In genomic region chr7:142461446-142461845, GRCm38 (mm10) we compare ENCODE assay signal across 10 mouse cellular contexts. TPM values are rescaled to one million over a fixed set of nuclear protein-coding genes. Genes with fewer than 3 reads are reported as not detected.
DNase-seq lines count a peak whose midpoint lies in the region; ATAC-seq lines count a peak whose summit lies in the region.
"Had no signal": no experiment of that assay in that cellular context is flagged by ENCODE, and none has a peak within 500 bp of the region (broad histone marks: within the 10 kb centered on the region; RNA-seq: fewer than 3 reads in every experiment).

No protein-coding gene starts in this region.

- no peaks in the 10 kb centered on the region for H3K36me3 ChIP-seq in forebrain, embryonic 11.5 days (ENCODE audit: control insufficient read depth, insufficient read depth, low read length)
- H3K36me3 ChIP-seq in forebrain, embryonic 15.5 days, result no peaks in the 10 kb centered on the region

- ATAC-seq in forebrain, embryonic 11.5 days (replicated peaks; ENCODE audit: low FRiP score), result no peak
- no peak for ATAC-seq in forebrain, embryonic 15.5 days (replicated peaks)
- peak; percentile 60 for ATAC-seq in megakaryocyte, adult 5-6 weeks (ENCODE audit: poor library complexity, severe bottlenecking)
- ATAC-seq: forebrain, embryonic 13.5 days had no signal

- H3K27me3 ChIP-seq in forebrain, embryonic 11.5 days (ENCODE audit: control insufficient read depth, insufficient read depth, low read length), result no peaks in the 10 kb centered on the region
- no peaks in the 10 kb centered on the region for H3K27me3 ChIP-seq in forebrain, embryonic 15.5 days
- H3K27me3 ChIP-seq: forebrain, embryonic 13.5 days had no signal

- no peaks in the 10 kb centered on the region; the same call in 1 of the 2 replicates for H3K4me1 ChIP-seq in forebrain, embryonic 11.5 days (replicated peaks; ENCODE audit: control insufficient read depth, insufficient read depth, low read length)
- peaks cover 16% of the 10 kb centered on the region for H3K4me1 ChIP-seq in forebrain, embryonic 15.5 days

- 91% methylated on average over 2 of the region's 2 CpGs for WGBS in forebrain, embryonic 11.5 days
- WGBS in forebrain, embryonic 15.5 days, result 89% methylated on average over 2 of the region's 2 CpGs

- no peak overlapping the region for H3K9ac ChIP-seq in forebrain, embryonic 11.5 days (ENCODE audit: low read length)
- no peak overlapping the region for H3K9ac ChIP-seq in forebrain, embryonic 15.5 days (replicated peaks)
- H3K9ac ChIP-seq: forebrain, embryonic 13.5 days had no signal

- DNase-seq in forebrain, embryonic 11.5 days (ENCODE audit: low spot score), result peak; percentile 42
- peak; percentile 23 to 31 for DNase-seq in B cell, adult 2 months
- DNase-seq in gastrocnemius, postnatal 25 days, result peak; percentile 5
- DNase-seq in layer of hippocampus, postnatal 36 days, result no peak
- no peak for DNase-seq in kidney, adult 8-10 months
- no peak for DNase-seq in layer of hippocampus, postnatal 10 days (ENCODE audit: low spot score in 2 of 2)

- no peak overlapping the region for H3K27ac ChIP-seq in forebrain, embryonic 11.5 days (ENCODE audit: low read depth, low read length)
- H3K27ac ChIP-seq in forebrain, embryonic 15.5 days (replicated peaks), result no peak overlapping the region
- H3K27ac ChIP-seq: forebrain, embryonic 13.5 days had no signal

- no peaks in the 10 kb centered on the region for H3K9me3 ChIP-seq in forebrain, embryonic 11.5 days (ENCODE audit: control insufficient read depth, low read length)
- no peaks in the 10 kb centered on the region for H3K9me3 ChIP-seq in forebrain, embryonic 15.5 days
- H3K9me3 ChIP-seq: forebrain, embryonic 13.5 days had no signal

- H3K4me2 ChIP-seq in forebrain, embryonic 11.5 days (ENCODE audit: low read depth, low read length, severe bottlenecking), result no peak overlapping the region
- H3K4me2 ChIP-seq in forebrain, embryonic 15.5 days (replicated peaks), result no peak overlapping the region
- H3K4me2 ChIP-seq: forebrain, embryonic 13.5 days had no signal

- no peak overlapping the region for H3K4me3 ChIP-seq in forebrain, embryonic 11.5 days (ENCODE audit: low read depth, low read length)
- no peak overlapping the region for H3K4me3 ChIP-seq in forebrain, embryonic 15.5 days
- H3K4me3 ChIP-seq: forebrain, embryonic 13.5 days had no signal

RNA-seq across cellular contexts. Expression of gene Lsp1, which starts 0.8 kb away (rescaled TPM):
- polyA plus RNA-seq in forebrain, embryonic 11.5 days (2014; fragmentation: Nextera tagmentation; extraction: Ambion mirVana), result 8.7 and 9.8 TPM in 2 replicates
- polyA plus RNA-seq in forebrain, embryonic 15.5 days (2015; fragmentation: Nextera tagmentation; extraction: Ambion mirVana), result 3.6 and 4.2 TPM in 2 replicates
- total RNA-seq in gastrocnemius, postnatal 25 days (2021), result 10 to 100 TPM; 43.2 to 60.3 TPM
- total RNA-seq in megakaryocyte, adult 5-6 weeks (2015), result 1,220 and 1,304 TPM in 2 replicates
- 1,314 and 1,552 TPM in 2 replicates for total RNA-seq in megakaryocyte, adult 5-6 weeks (2017)
- 1 to 10 TPM; 1.2 to 3.4 TPM for total RNA-seq in layer of hippocampus, postnatal 36 days (2021)
- 1 to 10 TPM; 3.6 to 5.0 TPM for total RNA-seq in layer of hippocampus, postnatal 10 days (2021)

RNA-seq across cellular contexts. Expression of gene Tnni2, which starts 19.8 kb away (rescaled TPM):
- polyA plus RNA-seq in forebrain, embryonic 11.5 days (2014; fragmentation: Nextera tagmentation; extraction: Ambion mirVana), result 1.3 TPM in 1 of 2 replicates, not detected in the other
- polyA plus RNA-seq in forebrain, embryonic 15.5 days (2015; fragmentation: Nextera tagmentation; extraction: Ambion mirVana), result 0.73 and 0.93 TPM in 2 replicates
- over 10,000 TPM; 16,193 to 17,938 TPM for total RNA-seq in gastrocnemius, postnatal 25 days (2021)
- 18.8 and 20.9 TPM in 2 replicates for total RNA-seq in megakaryocyte, adult 5-6 weeks (2015)
- 25.6 and 27.6 TPM in 2 replicates for total RNA-seq in megakaryocyte, adult 5-6 weeks (2017)
- total RNA-seq in layer of hippocampus, postnatal 36 days (2021), result not detected
- total RNA-seq in layer of hippocampus, postnatal 10 days (2021), result not detected

RNA-seq across cellular contexts. Expression of gene Syt8, which starts 26.8 kb away (rescaled TPM):
- not detected in 2 replicates for polyA plus RNA-seq in forebrain, embryonic 11.5 days (2014; fragmentation: Nextera tagmentation; extraction: Ambion mirVana)
- polyA plus RNA-seq in forebrain, embryonic 15.5 days (2015; fragmentation: Nextera tagmentation; extraction: Ambion mirVana), result not detected in 2 replicates
- not detected for total RNA-seq in gastrocnemius, postnatal 25 days (2021)
- 0.39 TPM in 1 of 2 replicates, not detected in the other for total RNA-seq in megakaryocyte, adult 5-6 weeks (2015)
- not detected in 2 replicates for total RNA-seq in megakaryocyte, adult 5-6 weeks (2017)
- total RNA-seq in layer of hippocampus, postnatal 36 days (2021), result not detected
- total RNA-seq in layer of hippocampus, postnatal 10 days (2021), result not detected
- polyA plus RNA-seq: forebrain, embryonic 13.5 days; limb, embryonic 11.5 days had no signal

RNA-seq across cellular contexts. Expression of gene Tnnt3, which starts 37.2 kb away (rescaled TPM):
- 1.00 and 1.0 TPM in 2 replicates for polyA plus RNA-seq in forebrain, embryonic 11.5 days (2014; fragmentation: Nextera tagmentation; extraction: Ambion mirVana)
- 0.98 TPM in 1 of 2 replicates, not detected in the other for polyA plus RNA-seq in forebrain, embryonic 15.5 days (2015; fragmentation: Nextera tagmentation; extraction: Ambion mirVana)
- total RNA-seq in gastrocnemius, postnatal 25 days (2021), result over 10,000 TPM; 28,170 to 31,317 TPM
- total RNA-seq in megakaryocyte, adult 5-6 weeks (2015), result 1.4 and 1.5 TPM in 2 replicates
- total RNA-seq in megakaryocyte, adult 5-6 weeks (2017), result 3.7 and 3.9 TPM in 2 replicates
- total RNA-seq in layer of hippocampus, postnatal 36 days (2021), result not detected
- total RNA-seq in layer of hippocampus, postnatal 10 days (2021), result under 1 TPM; 0.82 to 0.96 TPM

Comparison
In these comparisons a context has a peak if more than half of its experiments do, and no peak if none do; other contexts are left out.
1. DNase-seq: peak in forebrain, embryonic 11.5 days (single experiment), B cell, adult 2 months (2 of 2) and gastrocnemius, postnatal 25 days (single experiment); none in layer of hippocampus, postnatal 36 days (0 of 2), kidney, adult 8-10 months (0 of 2) and layer of hippocampus, postnatal 10 days (0 of 2).
2. RNA of gene Lsp1, which starts 0.8 kb away (total RNA-seq): 1,220 to 1,552 TPM in megakaryocyte, adult 5-6 weeks; 43.2 to 60.3 TPM in gastrocnemius, postnatal 25 days, 3.6 to 5.0 TPM in layer of hippocampus, postnatal 10 days and 1.2 to 3.4 TPM in layer of hippocampus, postnatal 36 days; every median in the first group is over 10 times any median in the second.
3. RNA of gene Tnni2, which starts 19.8 kb away (total RNA-seq): 16,193 to 17,938 TPM in gastrocnemius, postnatal 25 days; 18.8 to 27.6 TPM in megakaryocyte, adult 5-6 weeks, not detected in layer of hippocampus, postnatal 10 days and not detected in layer of hippocampus, postnatal 36 days; every median in the first group is over 100 times any median in the second.